Mouse (Mus musculus): ENCODE results near the gene Gfi1b. TPM values are rescaled to one million over a fixed set of nuclear protein-coding genes. Genes with fewer than 3 reads are reported as not detected.

Gene Gfi1b
- total RNA-seq (2021) = not detected
- long read RNA-seq, experiment 1 = 0 reads
- long read RNA-seq, experiment 2 = 0 reads

DNA sequence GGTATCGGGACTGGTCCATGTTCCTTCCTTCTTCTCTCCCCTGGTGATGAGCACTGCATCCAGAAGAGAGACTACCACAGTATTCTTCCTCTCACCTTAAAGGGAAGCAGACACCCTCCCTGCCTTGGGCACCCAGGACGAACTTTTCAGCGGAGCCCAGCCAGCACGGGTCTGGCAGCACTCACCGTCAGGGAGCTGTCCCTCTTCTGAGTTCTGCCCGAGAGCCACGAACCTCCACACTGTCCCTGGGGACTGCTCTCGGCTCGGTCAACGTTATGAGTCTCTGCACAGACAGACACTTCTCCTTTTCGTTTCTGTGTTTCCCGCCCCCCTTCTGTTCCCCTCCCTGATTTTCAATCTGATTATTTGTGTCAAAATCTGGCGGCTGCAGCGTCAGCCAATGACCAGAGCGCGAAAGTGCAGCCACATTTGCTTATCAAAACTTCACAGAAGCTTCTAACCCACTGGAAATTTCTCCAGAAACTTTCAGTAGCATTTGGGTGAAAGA lies at the start of gene Gfi1b:
Gfi1b (minus strand) TSS at position 319 of the 508 bp plus-strand sequence.
- DNase-seq (ENCODE audit: low spot score in 2 of 2) = no peak

DNA sequence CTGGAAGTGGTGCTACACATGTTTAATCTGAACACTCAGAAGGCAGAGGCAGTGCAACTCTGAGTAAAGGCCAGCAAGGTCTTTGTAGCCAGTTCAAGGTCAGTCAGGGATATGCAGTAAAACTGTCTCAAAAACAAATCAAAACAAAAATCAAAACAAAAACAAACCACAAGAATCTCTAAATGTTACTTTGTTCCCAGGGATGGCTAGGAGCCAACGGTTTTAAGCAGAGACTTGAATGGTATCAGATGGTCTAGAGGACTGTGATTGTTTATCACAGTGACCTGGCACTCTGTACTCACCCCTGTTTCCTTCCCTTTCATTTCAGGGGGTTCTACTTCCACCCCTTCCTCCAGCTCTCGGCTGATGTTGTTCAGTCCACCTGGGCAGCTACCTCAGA lies 49.7 kb upstream of the Gfi1b start:
- no peak for DNase-seq (ENCODE audit: low spot score in 2 of 2)

DNA sequence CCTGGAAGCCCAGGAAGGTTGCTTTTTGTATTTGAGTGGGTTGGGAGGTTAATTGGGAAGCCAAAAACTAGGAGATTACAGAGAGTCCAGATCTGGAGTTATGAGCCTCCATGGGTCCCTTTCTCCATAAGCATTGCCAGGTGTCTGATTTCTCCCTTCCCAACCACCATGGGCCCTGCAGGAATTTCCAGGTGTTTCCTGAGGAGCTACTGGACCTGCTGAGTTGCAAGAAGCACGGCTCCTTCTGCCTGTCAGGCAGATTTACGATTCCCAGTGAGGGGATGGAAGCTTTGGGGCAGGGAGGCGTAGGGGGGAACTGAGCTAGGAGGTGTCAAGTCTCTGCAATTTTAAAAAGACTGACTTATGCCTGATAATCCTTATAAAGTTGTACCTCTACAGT lies 44.0 kb upstream of the Gfi1b start:
- DNase-seq (ENCODE audit: low spot score in 2 of 2) = no peak

DNA sequence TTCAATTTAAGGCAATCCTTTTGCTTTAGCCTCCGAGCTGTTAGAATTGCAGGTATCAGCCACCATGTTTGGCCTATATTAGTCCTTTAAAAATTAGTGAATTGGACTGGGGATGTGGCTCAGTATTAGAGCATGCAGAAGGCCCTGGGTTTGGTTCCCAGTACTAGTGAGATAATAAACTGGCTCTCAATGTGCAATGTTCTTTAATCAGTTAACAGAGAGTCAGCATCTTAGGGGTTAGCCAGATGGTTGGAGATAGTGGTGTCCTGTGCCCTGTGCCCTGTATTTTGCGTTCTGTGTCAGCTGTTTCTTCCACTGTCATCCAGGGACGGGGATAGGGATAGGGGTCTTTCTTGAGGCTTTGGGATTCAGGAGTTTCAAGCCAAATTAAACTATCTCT lies 41.1 kb upstream of the Gfi1b start:
- DNase-seq (ENCODE audit: low spot score in 2 of 2) = no peak

DNA sequence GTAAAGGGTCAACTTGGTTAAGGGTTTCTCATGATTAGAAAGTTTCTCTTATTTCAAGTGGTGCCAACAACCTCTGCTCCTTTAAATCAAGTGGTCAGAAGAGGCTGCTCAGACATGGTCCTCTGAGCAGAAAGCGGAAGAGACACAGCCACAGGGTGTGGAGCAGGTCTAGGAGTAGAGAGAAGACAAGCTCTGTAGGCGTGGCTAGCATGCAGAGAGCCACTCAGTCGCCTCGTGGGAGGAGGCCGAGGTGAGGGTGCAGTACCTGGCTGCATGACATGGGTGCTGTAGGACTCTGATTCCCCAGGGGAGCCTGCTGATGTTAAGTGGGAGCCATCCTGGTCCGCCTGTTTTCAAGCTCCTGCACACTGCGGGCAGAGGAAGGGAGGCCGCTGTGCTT lies 34.4 kb upstream of the Gfi1b start:
- no peak for DNase-seq (ENCODE audit: low spot score in 2 of 2)

DNA sequence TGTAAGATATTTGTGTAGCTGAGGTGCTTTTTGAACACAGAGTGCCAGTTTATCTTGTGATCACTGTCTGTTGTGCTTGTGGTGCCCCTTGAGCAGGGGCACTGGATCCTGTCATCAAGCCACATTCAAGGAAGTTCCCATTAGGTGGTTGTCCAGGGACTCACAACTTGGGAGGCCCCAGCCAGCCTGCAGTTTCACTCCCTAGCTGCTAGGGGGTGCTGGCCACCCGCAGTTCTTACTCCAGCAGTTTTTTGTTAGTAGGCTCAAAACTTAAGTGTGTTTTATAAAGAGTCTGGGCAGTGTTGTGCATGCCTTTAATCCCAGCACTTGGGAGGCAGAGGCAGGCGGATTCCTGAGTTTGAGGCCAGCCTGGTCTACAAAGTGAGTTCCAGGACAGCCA lies 32.5 kb upstream of the Gfi1b start:
- no peak for DNase-seq (ENCODE audit: low spot score in 2 of 2)

DNA sequence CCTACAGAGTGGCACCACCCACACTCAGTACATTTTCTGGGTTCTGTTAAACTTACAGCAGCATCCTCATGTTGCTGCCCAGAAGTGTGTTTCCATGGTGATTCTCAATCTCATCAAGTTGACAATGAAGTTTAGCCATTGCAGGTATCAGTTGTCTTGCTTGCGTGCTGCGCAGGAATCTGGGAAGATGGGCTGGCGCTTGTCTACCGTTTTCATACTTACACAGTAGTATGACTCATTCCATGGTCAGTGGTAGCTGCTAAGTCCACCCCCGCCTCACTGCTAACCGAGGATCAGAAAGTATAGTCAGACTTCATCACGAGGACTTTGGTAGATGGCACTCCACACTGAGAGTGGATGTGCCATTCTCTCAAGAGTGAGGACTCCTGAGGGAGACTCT lies 31.6 kb upstream of the Gfi1b start:
- DNase-seq (ENCODE audit: low spot score in 2 of 2) = peak; percentile 50 to 70

DNA sequence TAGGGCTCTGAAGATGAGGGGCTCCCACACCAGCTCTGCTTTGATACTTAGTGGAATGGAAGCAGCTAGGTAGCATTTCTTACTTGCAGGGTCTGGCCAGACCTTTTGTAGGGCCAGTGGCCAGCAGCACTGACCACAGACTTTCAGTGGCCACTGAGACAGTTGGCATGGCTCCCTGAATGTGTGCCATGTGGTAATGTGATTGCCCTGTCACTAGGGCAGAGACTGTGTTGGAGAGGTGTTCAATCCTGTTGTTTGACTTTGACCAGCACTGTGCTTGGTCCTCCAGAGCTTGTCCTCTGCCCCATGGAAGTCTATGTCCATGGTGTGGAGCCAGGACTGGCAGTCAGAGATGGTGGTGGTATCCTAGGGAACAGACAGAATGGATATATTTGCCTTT lies 28.7 kb upstream of the Gfi1b start:
- no peak for DNase-seq (ENCODE audit: low spot score in 2 of 2)

DNA sequence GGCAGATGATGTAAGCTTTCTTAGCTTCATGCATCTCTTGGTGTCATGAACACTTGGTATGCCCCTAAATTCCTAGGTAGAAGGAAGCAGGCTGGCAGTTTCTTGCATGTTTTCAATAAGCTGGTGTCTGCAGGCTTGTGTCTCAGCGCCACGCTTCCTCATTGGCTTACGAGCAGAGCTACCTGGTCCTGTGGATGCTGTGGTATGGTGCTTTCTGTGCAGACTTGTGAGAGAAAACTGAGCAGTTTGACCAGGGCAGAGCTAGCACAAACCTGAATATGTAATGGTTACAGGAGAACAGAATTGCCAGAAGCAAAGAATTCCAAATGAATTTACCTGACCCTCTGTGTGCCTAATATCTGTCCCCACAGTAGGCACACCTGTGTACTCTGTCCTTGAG lies 21.3 kb upstream of the Gfi1b start:
- DNase-seq (ENCODE audit: low spot score in 2 of 2) = no peak

DNA sequence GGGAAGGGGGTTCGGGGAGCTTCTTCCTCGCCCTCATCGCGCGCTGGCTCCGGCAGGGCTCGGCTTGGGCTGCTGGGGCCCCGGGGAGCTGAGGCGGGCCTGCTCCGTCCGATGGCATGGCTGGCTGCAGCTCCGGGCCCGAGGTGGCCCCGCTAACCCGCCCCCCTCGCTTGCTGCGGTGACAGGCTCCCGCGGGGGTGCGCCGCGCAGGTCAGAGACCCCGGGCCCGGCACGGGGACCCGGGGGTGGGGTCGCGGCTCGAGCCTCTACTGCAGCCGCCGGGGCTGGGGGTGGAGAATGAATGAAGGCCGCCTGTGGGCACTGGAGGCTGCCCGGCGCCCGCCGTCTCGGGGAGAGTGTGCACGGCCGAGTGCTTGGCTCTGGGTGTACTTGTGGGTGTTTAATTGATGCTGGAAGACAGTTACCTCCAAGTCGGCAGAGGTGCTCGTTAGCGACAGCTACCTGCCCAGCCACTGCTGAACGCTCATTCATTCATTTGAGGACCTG lies 19.7 kb upstream of the Gfi1b start:
- DNase-seq (ENCODE audit: low spot score in 2 of 2) = peak; percentile 14 to 28

DNA sequence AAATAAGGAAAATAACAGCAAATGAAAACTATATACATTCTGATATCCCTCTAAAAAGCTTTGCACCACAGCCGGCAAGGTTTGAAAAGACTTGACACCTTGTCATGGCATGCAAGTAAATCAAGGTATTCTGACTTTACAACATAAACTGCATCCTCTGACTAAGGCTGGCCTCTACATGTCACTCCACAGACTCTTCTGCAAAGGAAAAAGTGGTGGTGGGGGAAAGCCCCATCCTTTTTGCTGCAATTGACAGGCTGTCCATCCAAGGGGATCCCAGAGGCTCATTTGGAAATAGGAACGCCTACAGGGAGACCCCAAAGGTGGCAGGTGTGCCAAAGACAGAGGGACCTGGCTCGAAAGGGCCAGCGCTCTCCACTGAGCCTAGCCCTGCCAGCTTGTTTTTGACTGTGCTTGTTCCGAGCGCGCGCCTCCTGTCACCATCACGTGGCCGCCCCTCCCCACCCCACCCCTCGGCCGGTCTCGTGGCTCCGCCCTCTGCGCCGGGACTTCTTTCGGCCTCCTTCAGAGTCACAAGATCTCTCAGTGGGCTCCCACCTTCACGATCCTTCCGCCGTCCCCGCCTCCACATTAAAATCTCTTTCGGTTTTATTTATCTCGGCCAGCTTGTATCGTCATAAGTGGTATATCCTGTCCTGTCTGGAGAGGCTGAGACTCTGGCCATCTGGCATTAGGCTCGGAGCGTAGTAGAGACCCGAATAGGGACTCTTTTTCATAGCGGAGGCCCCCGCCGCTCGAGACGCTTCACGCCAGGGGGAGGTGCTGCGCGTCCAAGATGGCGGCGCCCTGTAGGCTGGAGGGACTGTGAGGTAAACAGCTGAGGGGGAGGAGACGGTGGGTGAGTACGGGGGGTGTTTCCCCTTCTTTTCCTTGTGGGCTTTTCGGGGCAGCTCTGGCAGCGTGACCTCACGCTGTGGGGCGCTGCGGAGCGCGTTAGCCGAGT lies 19.0 kb upstream of the Gfi1b start, which contains the start of gene Tsc1:
Tsc1 (plus strand) TSS at position 768 of the 964 bp plus-strand sequence.
- DNase-seq (ENCODE audit: low spot score in 2 of 2) = peak; percentile 94 to 95

DNA sequence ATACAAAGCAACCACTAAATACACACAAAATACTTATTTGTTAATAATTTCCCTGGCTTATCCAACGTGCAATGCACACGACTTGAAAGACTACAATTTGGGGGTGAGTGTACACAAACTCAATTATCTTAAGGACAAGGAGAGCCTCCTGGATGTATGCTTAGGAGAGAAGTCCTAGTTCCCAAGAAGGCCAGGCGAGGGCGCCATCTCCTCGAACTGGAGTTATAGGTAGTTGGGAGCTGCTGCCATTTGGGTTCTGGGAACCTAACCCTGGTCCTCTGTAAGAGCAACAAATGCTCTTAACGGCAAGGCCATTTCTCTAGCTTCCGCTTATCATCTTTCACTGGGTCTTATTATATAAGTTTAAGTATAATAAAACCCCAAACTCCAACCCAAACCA lies 18.0 kb upstream of the Gfi1b start:
- no peak for DNase-seq (ENCODE audit: low spot score in 2 of 2)

DNA sequence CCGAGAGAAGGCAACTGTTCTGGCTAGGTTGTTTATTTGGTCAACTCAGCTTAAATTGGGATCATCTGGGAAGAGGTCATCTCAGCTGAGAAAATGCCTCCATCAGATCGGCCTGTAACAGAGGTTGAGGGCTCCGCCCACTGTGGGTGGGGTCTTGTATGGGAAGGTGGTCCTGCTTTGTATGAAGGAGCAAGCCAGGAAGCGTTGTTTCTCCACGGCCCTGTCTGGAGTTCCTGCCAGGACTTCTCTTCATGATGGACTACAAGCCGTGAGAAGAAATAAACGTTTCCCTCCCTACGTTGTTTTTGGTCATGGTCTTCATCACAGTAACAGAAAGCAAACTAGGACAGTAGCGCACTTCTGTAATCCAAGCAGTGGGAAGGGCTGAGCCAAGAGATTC lies 17.1 kb upstream of the Gfi1b start:
- no peak for DNase-seq (ENCODE audit: low spot score in 2 of 2)

DNA sequence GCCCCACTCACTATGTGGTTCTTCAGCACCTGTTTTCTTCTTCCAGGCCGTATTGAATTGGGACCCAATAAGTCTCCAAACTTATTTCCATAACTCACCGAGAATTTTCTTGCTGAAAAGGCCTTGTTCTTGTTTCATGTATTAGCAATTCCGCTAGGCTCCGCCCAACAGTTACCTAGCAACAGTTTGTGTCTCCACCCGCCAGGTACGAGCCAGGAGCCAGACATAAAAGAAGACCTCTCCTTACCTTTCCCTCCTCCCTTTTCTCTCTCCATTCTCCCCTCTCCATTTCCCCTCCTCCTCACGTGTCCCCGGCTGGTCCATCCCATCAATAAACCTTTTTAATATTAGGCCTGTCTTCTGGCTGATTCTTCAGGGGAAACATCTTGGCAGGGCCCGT lies 16.6 kb upstream of the Gfi1b start:
- no peak for DNase-seq (ENCODE audit: low spot score in 2 of 2)

DNA sequence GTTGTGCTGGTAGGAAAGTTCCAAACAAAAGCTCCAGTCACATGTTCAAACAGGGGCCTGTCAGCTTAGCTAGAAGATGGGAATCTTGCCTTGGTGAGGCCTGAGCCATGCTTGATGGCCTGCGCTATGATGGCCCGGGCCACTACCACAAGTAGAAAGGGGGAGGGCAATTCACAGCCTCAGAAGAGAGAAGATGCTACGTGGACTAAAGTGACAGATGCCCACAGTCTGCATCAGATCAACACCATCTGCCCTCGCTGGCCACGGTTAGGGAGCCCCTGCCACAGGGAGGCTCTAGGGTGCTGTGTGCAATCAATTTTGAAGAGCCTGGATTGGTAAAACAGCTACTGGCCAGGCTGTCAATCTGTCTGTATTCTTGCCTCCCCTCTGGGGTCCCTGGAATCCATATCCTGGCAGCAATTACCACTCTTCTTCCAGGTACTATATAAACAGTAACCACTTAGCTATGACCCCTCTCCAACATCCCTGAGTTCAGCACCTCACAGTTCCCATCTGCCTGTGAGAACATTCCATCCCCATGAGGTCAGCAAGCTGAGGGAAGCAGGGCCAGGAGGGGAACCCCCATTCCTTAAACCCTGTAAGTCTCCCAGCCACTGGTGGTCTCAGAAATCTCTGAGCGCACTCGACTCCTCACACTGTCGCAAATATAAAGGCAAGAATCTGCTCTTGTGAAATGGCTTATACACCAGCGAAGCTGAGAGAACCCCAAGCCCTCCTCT lies 15.5 kb upstream of the Gfi1b start:
- DNase-seq (ENCODE audit: low spot score in 2 of 2) = no peak

DNA sequence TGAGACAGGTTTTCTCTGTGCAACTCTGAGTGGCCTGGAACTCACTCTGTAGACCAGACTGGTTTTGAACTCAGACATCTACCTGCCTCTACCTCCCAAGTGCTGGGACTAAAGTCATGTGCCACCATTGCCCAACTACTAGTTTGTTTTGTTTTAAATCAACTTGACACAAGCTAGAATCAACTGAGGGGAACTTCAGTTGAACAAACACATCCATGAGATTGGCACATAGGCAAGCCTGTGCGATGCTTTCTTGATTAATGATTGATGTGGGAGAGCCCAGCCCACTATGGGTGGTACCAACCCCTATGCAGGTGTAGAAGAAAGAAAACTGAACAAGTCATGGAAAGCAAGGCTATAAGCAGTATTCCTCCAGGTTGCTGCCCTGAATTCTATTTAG lies 13.4 kb upstream of the Gfi1b start:
- no peak for DNase-seq (ENCODE audit: low spot score in 2 of 2)

DNA sequence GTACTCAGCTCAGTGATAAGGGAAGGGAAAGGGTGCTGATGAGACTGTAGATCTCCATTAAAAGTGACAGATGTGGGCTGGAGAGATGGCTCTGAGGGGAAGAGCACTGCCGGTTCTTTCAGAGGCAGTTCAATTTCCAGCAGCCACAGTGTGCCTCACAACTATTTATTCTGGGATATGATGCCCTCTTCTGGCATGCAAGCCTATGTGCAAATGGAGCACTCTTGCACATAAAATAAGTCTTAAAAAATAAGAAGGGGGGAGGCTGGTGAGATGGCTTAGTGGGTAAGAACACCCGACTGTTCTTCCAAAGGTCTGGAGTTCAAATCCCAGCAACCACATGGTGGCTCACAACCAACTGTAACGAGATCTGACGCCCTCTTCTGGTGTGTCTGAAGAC lies 11.4 kb upstream of the Gfi1b start:
- DNase-seq (ENCODE audit: low spot score in 2 of 2) = no peak

DNA sequence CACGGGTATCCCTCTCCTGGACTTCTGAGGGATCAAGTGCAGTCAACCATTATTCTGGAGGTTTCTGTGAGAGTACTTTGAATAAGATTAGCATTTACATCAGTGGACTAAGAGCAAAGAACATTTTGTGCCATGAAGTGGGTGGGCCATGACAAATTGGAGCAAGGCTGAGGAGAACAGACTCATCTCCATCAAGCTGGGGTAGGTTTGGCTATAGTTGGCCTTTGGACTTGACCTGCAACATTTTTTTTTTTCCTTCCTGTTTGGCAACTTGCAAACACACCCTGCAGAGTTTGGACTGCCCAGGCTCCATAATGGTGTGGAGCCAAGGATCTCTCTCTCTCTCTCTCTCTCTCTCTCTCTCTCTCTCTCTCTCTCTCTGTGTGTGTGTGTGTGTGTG lies 10.8 kb upstream of the Gfi1b start:
- no peak for DNase-seq (ENCODE audit: low spot score in 2 of 2)

DNA sequence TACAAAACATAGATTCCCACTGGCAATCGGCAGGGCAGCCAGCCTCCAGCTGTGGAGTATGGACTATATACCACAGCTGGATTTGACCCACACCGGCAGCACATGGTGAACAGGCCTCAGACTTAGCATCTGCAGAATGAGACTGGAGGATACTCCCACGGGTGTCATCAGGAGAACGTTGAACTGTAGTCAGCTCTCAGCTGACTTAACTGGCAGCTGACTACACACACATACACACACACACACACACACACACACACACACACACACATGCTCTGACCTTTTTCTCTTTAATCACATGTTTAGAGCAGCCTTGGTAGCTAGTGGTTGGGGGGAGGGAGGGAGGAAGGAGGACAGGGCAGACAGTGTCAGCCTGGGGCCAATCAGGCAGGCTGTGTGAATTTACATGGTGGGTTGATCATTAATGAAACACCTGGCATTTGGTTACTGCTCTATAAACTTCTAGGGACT lies 8.2 kb upstream of the Gfi1b start:
- no peak for DNase-seq (ENCODE audit: low spot score in 2 of 2)

DNA sequence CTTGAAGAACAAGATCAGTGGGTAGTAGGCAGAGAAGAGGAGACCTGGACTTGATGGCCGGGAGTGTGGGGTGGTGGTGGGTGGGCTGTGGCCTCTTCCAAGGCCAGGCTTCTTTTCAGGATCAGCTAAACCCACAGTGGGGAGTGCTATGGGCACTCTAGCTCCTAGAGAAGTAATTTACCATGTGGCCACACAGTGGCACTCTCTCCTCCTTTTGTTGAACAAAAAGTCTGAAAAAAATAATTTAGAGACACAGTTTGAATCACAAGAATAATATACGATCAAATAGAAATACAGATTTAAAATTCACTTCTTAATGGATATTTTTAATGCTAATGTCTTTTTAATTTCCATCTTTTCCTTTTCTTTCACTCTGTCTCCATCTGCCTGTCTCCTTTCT lies 6.3 kb upstream of the Gfi1b start:
- no peak for DNase-seq (ENCODE audit: low spot score in 2 of 2)

DNA sequence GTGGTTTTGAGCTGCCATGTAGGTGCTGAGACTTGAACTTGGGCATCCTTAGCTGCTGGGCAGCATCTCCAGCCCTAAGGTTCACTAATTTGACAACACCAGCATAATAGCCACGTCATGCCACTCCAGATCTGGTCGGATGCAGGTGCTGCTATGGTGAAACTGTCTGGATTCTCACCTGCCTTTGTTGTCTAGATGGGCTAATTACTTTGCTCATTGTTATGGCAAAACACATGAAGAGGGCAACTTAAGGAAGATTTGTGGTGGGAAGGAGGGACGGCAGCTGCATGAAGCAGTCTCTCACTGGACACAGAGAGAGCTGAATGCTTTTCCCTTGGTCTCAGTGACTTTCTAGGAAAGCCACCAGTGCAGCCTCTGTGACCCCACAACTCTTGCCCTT lies 4.3 kb upstream of the Gfi1b start:
- no peak for DNase-seq (ENCODE audit: low spot score in 2 of 2)

DNA sequence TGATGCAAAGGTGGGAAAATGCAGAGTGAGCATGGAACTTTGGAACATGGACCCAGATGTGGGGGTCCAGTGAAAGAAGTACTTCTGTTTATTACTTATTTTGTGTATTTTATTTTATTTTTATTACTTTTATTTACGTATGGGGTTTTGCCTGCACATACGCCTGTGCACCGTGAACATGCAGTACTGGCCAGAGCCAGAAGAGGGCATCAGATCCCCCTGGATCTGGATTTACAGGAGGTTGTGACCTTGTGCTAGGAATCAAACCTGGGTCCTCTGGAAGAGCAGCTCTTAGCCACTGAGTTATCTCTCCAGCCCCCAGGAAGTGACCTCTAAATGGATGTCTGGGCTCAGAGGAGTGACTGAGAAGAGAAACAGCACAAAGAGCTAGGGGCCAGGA lies 3.1 kb upstream of the Gfi1b start:
- DNase-seq (ENCODE audit: low spot score in 2 of 2) = no peak
